Mouse (Mus musculus) v-Abl transformed pro-B cells (cell line): ENCODE measurements around the gene Mtfp1.

Experiments
- in situ Hi-C, 2 experiments: fragments of 400-800 bp; cut with MboI; formaldehyde crosslinking; loops; one replicate each; pipeline ENCODE4 v1.15.1; 2025; ENCODE audit not compliant: unreplicated experiment in 2 of 2

Gene Mtfp1

DNA sequence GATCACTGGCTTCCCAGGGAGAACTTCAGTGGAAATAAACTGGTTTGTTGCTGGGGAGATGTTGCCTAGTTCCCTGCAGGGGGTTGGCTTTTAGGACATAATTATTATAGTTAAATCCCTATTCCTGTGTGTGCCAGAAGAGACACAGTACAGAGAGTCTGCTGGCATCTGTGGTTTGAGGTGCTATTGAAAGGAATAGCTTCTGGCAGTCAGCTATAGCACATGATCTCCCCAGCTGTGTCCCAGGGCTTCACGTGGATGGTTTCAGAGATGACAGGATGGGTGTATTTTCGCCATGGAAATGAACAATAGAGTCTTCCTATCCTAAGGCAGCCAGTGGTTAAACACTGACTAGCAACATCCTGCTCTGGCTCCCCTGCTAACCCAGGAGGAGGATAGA is 8.0 kb downstream of the Mtfp1 start:
- in situ Hi-C loops: loop anchor here in 1 of 2 experiments (5.0 kb wide), 1 partner anchor 85 kb away; no protein-coding TSS in a partner anchor

DNA sequence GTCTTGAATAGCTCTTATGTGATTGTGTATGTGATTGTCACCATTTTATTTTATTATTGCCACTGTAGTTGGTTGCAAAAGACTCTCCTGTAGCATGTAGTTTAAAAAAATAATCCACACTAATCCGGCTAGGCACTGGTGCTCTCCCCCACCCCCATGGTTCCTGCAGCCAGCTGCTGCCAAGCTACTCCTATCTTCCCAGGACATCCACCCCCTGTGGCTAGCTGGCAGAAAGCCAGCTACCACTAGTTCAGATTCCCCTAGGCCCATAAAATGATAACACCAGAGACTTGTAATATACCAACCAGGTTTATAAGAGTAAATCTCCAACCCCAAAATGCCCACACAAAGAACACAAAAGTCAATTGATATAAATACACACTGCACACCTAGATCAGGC is 9.0 kb downstream of the Mtfp1 start:
- in situ Hi-C loops: loop anchor here in 1 of 2 experiments (5.0 kb wide), 1 partner anchor 84 kb away; no protein-coding TSS in a partner anchor

DNA sequence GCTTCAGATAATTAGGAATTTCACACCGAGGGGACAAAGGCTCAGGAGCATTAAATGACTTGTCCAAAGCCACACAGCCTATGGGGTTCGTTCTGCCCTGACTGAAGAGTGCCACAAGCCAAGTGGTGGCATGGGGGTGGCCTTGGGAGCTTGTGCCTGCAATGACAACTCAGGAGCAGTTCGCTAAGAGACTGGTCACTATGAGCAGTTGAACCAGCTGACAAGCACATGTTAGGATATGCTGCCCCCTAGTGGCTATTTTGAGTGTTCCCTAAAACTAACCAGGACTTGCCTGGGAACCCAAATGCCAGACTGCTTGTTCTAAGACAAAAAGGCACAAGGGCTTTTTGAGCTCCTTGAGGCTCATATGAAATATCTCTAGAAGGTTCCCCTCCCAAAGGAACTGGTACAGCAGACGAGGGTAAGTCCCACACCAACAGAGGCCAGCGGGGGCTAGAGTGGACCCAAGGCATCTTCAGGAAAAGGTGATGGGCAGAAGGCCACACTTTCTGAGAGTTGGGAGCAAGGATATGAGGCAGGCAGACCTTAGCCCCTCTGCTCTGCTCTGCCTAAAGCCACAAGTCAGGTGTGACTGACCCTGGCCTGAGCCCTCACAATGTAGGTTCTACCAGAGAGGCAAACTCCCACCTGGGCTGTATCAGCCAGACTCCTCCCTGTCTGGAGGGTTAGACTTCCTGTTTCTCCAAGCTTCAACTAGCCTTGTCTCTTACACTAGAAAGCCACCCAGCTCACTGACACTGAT is 11.7 kb downstream of the Mtfp1 start:
- in situ Hi-C loops: no loop called here

DNA sequence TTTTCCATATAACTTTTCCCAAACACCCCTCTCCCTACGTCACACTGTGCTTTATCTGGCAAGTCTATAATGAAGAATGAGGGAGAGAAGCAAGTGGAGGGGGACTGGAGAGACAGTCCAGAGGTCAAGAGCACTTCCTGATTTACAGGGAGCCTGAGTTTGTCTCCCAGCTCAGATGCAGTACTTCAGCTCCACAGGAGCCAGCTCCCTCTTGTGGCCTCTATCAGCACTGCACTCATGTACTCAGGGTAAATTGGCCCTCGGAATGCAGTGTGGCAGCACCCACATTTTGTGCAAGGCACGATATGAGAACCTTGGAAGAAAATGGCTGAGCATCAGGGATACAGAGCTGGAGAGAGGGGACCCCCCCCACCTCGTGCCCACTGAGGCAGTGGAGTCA is 15.0 kb downstream of the Mtfp1 start:
- in situ Hi-C loops: no loop called here

DNA sequence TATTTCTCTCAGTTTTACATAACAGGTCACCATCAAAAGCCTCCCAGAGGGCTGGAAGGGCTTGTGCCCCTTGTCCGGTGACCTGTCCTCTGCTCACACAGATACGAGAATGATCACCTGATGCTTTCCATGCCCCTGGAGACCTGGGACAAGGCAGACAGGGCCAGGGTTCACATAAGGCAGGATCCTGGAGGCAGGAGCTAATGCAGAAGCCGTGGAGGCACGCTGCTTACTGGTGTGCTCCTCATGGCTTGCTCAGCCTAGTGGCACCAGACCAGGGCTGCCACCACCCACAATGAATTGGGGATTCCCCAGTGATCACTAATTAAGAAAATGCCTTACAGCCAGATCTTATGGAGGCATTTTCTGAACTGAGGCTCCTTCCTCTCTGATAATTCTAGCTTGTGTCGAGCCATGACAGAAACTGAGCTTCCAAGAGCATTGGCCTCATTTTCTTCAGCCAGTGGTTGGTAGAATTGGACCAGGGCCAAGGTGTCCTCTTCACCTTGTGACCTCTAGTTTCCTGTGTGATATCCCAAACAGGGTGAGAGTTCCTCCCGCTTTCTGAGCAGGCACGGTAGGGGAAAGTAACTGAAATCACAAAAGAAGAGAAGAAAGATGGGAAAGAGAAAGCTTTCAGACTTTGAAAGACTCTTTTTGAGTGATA is 16.8 kb downstream of the Mtfp1 start:
- in situ Hi-C loops: loop anchor here in 1 of 2 experiments (5.0 kb wide), 1 partner anchor 76 kb away; no protein-coding TSS in a partner anchor

DNA sequence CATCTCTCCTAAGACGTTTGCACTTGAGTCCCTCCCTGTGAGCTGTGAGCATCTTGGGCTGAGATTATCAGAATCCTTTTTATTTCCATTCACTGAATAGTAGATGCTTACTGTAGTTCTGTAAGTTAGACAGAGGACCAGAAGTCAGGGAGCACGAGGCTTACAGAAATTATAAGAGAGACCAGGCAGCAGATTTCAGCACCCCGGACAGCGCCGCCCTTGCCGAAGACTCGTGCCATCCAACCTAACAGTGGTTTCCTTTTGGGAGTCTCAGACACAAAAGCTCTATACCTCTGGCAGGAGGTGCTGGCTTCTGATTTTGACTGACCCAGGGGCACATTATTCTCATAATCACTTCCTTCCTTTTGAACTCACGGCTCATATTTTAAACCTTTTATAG is 18.6 kb downstream of the Mtfp1 start:
- in situ Hi-C loops: loop anchor here in 1 of 2 experiments (5.0 kb wide), 1 partner anchor 74 kb away; no protein-coding TSS in a partner anchor

DNA sequence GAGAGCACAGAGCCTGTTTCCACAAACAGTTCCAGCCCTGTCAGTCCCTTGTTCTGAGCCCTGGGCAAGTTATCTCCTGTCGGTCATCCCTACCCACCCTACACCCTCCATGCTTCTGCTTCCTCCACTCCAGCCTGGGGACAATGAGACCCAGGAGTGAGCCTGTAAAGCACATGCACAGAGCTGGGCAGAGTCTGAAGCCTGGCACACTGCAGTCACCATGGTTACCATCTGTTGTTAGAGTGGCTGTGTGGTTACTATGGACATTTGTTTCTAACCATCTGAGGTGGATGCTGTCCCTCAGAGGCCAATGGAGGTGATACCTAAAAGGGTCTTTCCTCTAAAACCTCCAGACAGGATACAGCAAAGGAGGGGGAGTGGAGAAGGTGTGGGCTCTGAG is 25.6 kb downstream of the Mtfp1 start:
- in situ Hi-C loops: no loop called here

DNA sequence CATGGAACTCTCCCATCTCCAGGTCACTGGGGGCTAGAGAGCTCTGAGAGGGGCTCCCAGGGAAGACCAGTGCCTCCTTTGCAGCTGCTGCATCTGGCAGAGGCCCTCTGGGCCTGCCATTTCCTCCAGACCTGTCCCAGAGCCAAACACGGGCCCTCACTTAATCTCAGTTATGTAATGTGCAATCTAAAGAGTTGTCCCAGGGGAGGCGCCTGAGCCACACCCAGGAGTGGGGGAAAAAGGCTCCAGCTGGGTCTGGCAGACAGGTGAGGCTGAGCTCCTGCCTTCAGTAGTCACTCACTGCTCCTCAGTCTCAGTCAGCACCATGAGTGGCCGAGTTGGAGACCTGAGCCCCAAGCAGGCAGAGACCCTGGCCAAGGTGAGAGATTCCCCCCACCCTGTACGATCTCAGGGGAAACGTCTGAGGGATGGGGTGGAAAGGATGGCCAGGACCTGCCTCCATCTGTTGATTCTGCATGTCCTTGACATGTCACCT is 30.6 kb downstream of the Mtfp1 start, which contains the start of gene Sec14l3:
Gene Sec14l3, plus strand, starts transcription at position 215 of the 496 bp plus-strand sequence.
- in situ Hi-C loops: no loop called here

DNA sequence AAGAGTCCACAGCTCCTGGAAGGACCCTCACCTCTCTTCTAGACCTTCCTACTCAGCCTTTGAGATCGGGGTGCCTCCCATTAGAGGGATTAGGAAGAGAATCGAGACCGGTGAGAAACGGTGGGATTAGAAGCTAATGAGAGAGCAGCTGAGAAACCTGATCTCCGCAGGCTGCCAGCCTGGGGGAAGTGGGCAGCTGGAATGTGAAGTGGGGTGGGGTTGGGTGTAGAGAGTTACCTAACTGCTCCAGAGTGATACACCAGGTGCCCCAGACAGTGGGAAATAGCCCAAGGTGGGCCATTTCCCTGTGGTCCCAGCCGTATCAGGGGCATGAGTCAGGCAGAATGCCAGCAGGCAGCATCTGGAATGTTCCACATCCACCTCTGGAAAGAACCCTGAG is 32.3 kb downstream of the Mtfp1 start:
- in situ Hi-C loops: no loop called here

DNA sequence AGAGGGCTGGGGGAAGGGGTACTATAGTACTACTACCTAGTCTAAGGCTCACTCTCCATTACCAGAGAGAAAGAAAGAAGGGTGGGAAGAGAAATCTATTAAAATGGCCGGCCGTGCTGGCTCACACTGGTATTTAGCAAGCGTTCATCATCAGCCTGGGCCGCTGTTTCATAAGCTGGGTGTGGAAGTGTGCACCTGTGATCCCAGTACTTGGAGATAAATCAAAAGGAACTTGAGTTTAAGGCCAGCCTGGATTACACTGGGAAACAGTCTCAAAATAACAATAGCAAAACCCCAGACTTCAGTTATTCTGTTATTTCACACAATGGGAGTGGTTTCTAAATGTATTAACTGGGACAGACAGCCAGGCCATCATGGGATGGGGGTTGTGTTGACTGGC is 32.7 kb downstream of the Mtfp1 start:
- in situ Hi-C loops: no loop called here

DNA sequence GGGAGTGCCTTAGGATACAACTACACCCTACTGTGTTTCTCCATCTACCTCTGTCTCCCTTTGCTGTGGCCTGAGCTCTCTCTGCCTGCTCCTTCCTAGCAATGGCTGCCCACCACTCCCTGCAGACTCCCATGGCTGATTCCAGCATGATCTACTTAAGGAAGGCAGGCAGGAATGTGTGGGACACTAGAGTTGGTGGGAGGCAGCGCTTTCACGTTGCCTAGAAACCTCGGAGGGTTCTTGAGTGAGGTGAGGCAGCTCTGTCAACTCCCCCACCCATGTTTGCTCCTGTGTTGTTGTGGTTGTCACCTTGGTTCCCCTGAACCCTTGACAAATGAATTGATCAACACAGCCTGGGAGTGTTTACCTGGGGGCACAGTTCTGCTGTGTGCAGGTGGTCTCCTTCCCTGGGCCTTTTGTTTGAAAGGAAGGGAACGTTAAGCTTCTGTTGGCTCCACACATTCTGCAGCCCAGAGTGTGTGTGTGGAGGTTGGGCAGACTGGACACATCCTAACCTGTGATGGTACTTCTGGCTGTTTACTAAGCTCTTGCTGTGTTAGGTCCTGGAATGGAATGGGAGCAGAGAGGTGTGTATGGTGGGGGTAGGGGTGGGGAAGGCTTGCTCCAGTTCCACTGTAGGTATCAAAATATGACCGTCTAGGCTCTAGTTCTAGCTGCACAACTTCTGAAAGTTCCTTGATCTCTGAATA is 34.2 kb downstream of the Mtfp1 start:
- in situ Hi-C loops: no loop called here

DNA sequence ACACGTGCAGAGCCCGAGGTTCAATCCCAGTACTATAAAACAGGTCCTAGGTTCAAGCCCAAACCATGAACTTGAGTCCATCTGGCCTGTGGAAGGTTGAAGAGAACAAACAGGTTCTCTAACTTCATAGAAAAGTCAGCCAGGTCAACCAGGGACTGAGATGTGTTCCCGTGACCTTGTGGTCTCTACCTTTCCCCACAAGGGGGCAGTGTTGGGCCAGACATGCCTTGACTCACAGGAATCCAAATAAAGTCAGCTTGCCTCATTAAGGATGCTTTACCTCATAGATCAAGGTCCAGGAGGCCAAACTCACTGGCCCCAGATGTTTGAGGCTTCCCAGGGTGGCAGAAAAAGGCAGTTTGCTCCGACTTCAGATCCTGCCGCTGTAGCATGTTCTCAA is 41.7 kb downstream of the Mtfp1 start:
- in situ Hi-C loops: no loop called here

DNA sequence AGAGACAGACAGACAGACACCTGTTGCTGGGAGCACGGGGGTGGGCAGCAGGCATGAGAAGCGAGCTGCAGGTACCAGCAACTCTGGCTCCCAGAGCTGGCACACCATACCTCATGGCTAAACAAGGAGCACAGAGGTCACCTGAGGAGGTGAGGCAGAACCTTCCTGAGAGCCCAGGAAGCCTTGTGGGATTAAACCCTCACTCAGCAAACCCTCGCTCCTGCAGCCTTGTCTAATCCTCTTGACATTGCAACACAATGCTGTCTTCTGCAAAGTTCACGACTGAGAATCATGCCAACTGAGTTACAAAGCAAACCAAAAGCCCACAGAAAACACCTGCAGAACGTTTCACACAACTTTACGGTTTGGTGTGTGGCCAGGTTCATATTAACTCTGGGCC is 46.8 kb downstream of the Mtfp1 start:
- in situ Hi-C loops: no loop called here

DNA sequence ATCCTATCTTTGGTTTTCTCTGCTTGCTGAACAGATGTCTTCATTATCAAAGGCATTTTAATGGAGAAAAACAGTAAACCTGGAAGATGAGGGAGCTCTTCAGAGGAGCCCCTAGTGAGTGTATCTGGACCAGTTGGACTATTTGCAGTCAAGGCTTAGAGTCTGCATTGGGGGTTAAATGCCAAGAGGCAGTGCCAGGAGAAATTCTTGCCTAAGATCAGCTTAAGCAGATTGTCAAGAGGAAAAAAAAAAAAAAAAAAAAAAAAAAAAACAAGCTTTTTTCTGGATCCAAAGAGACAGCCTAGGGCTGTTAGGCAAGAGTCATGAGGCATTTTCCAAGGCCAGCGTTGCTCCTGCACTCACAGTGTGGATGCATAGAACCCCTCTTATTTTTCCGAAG is 47.5 kb downstream of the Mtfp1 start:
- in situ Hi-C loops: no loop called here

DNA sequence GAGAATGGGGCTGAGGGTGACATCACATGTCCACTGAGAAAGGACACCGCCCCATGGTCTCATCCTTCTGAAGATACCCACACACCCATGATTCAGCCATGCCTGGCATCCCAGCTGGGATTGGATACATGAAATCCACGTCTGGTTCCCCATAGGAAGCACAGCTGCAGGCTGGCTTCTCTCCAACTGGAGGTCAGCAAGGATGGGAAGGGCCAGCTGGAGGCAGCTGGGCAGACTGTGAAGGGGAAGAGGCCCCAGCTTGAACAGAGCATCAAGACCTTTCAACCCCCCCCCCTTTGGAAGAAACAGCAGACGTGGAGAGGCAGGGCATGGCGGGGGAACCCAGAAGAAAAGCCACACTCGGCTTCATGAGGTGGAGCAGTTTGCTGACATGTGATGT is 48.7 kb downstream of the Mtfp1 start:
- in situ Hi-C loops: no loop called here

DNA sequence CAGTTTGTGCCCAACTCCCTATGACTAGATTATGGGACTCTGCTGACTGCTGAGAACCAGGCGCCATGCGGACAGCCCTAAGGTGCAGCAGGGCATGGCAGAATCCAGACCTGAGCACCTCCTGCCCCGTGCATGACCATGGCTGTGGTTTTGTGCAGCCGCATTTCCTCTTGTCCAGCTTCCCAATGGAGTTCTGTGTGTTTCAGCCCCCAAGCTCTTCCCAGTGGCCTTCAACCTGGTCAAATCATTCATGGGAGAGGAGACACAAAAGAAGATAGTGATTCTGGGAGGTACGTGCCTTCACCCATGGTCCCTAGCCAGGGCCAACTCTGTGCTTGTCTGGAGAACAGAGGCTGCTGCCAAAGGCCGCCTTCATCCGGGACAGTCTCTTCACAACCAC is 52.2 kb downstream of the Mtfp1 start:
- in situ Hi-C loops: no loop called here
